Mouse (Mus musculus) bone marrow macrophage, adult 2 months (primary cell): Measurements from ENCODE around the gene Tcf20. TPM values are rescaled to one million over a fixed set of nuclear protein-coding genes. Genes with fewer than 3 reads are reported as not detected.

Source experiments
- H3K27ac ChIP-seq: 2 replicates; pipeline ENCODE4 v1.5.1; 2012; ENCODE audit warnings: low read depth, low read length; ENCODE audit not compliant: insufficient read depth
- H3K4me1 ChIP-seq: 2 replicates; pipeline ENCODE4 v1.6.1; 2012; ENCODE audit warnings: low read length; ENCODE audit not compliant: control insufficient read depth, insufficient read depth
- H3K4me3 ChIP-seq: 2 replicates; pipeline ENCODE4 v1.5.1; 2012; ENCODE audit warnings: mild to moderate bottlenecking, low read length, moderate library complexity; ENCODE audit not compliant: insufficient read depth
- CTCF ChIP-seq: IDR thresholded peaks from 2 replicates; pipeline ENCODE4 v1.5.1; 2012; ENCODE audit warnings: low read depth, mild to moderate bottlenecking, low read length, moderate library complexity
- POLR2A ChIP-seq: IDR thresholded peaks from 2 replicates; pipeline ENCODE4 v1.6.1; 2012; ENCODE audit warnings: mild to moderate bottlenecking, low read depth, low read length, borderline replicate concordance
- polyA plus RNA-seq: library from polyadenylated mRNA; stranded (reverse); fragments of >200 nt; gene quantifications from 2 replicates; pipeline ENCODE4 v1.2.4, GENCODE M21; 2012; ENCODE audit not compliant: missing spikeins, insufficient read depth, insufficient read length

Tcf20 gene
- polyA plus RNA-seq, 1 experiment, result 21.4 TPM

- no peak for TF ChIP-seq POLR2A
- no peak for TF ChIP-seq CTCF
- Histone ChIP-seq H3K4me3 (0 out of 2 replicates have a peak overlapping the region, but pooled peaks have one; percentile 5), H3K4me1 (no peaks in the 10 kb centered on the region), H3K27ac (no peak overlapping the region)
Measured at GRCm38 (mm10) chr15:82963090-82963489, 24.6 kb downstream of the Tcf20 start.

DNA sequence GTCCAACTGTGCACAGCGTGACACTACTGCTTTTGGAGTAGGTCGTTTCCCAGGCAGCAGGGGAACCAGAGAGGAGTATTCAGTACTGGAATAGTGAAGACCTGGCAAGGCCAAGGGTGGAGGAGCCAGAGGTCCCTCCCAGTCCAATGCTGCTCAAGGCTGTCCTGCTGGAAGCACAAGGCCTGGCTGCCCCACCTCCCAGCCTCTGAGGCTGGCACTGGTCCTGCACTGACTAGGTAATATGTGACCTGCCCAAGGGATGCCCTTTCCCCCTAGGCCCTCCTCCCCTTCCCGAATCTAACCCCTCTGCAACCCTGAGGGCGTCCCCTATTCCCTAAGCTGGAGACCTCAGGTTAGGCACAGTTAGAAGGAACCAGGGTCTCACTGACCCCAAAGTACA is 25.1 kb downstream of the Tcf20 start:
- Histone ChIP-seq H3K4me3 (no peak overlapping the region), H3K27ac (no peak overlapping the region), H3K4me1 (no peaks in the 10 kb centered on the region)
- no peak for TF ChIP-seq CTCF
- TF ChIP-seq POLR2A, result no peak

- Histone ChIP-seq H3K4me1 (no peaks in the 10 kb centered on the region), H3K4me3 (no peak overlapping the region), H3K27ac (no peak overlapping the region)
- TF ChIP-seq POLR2A (no peak), CTCF (no peak)
Measured at GRCm38 (mm10) chr15:82960786-82961561, 26.7 kb downstream of the Tcf20 start.

DNA sequence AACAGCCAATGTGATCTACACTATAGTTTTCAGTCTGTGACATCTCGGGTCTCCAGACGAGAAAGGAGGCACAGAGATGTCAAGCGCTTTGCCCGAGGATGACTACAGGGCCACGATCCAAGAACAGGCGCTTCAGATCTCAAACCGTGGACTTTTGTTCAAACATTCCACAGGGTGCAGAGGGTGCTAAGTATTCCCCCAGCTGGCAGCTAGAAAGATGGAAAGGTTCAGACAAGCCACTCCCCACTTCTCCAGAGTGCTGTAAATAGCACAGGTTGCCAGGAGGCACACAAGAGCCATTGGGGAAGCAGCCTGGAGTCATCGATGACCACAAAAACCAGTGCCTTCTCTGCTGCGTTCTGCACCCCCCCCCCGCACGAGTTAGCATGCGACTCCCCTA is 28.5 kb downstream of the Tcf20 start:
- TF ChIP-seq POLR2A (no peak), CTCF (no peak)
- no peaks in the 10 kb centered on the region for H3K4me1 ChIP-seq
- no peak overlapping the region for H3K27ac ChIP-seq
- no peak overlapping the region for H3K4me3 ChIP-seq

- Histone ChIP-seq H3K4me3 (0 out of 2 replicates have a peak overlapping the region, but pooled peaks have one; percentile 0), H3K4me1 (no peaks in the 10 kb centered on the region), H3K27ac (no peak overlapping the region)
- TF ChIP-seq POLR2A (no peak), CTCF (no peak)
Measured at GRCm38 (mm10) chr15:82958253-82958701, 29.4 kb downstream of the Tcf20 start.

DNA sequence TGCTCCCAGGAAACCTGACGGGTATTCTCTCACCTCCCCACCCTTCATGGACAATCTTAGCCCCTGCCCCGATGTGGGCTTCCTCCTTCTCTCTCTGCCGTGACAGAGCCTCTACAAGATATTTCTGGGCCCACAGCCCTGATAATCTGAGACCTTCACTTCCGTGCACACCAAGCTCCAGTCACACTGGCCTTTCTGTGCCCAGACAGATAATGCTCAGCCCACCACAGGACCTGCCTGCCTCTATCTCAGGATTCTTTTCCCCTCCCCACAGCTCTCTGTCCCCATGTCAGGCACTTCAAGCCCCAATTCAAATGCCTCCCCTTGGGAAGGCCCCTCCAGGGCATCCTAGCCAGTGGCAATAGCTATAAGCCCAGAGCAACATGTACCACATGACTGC is 31.0 kb downstream of the Tcf20 start:
- no peaks in the 10 kb centered on the region for H3K4me1 ChIP-seq
- H3K27ac ChIP-seq, result no peak overlapping the region
- H3K4me3 ChIP-seq, result no peak overlapping the region
- no peak for TF ChIP-seq CTCF
- TF ChIP-seq POLR2A, result no peak

DNA sequence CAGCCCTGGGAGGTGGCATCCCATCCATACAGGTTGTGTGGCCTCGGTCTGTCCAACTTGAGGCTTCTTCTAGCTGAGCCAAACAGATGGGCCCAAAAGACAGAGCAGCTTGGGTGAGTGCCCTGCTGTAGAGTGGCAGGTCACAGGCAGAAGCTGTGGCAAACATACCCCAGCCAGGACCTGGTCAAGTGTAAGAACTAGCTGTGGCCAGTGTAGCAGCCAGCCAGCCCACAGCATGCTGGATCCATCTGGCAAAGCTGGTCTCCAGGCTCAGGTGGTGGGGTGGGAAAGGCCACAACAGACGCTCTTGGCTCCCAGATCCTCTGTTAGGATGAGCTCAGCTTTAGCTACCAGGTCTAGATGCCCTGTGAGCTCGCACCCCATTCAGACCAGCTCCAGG is 31.4 kb downstream of the Tcf20 start:
- Histone ChIP-seq H3K4me3 (no peak overlapping the region), H3K27ac (no peak overlapping the region), H3K4me1 (no peaks in the 10 kb centered on the region)
- no peak for TF ChIP-seq POLR2A
- TF ChIP-seq CTCF, result no peak

DNA sequence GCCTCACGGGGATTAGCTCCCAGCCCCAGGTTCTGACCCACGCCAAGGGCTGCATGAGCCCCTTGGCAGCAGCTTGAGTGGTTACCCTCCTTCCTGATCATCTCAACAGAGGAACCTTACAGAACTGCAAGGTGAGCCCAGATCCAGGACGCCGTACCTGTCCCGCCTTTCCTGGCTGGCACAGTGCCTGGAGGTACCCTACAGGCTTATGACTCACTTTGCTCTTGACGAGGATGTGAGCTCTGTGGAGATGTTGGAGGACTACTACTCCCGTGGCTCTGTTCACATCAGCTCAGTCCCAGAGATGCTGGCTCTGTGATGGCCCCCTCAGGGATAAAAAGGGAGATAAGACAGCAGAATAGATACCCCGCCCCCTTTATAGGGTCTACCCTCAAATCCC is 32.4 kb downstream of the Tcf20 start:
- TF ChIP-seq POLR2A, result no peak
- TF ChIP-seq CTCF, result no peak
- no peak overlapping the region for H3K4me3 ChIP-seq
- H3K27ac ChIP-seq, result no peak overlapping the region
- H3K4me1 ChIP-seq, result no peaks in the 10 kb centered on the region

DNA sequence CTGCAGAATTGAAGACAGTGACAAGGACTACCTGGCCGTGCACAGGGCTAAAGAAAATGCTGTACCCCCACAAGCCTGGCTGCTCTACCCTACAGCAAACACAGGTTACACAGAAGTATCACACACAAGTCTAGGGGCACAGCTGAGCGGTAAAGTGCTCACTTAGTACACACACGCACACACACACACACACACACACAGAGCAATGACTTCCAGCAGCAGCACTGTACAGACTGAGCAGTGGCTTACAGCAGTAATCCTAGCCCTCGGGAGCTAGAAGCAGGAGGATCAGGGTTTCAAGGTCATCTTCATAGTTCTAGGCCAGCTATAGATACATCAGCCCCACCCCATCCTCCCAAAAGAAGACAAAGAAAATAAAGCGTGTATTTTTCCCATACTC is 33.6 kb downstream of the Tcf20 start:
- no peak for TF ChIP-seq POLR2A
- no peak for TF ChIP-seq CTCF
- Histone ChIP-seq H3K27ac (no peak overlapping the region), H3K4me1 (no peaks in the 10 kb centered on the region), H3K4me3 (no peak overlapping the region)

GRCm38 (mm10) chr15:82953096-82953495 is 34.6 kb downstream of the Tcf20 start:
- TF ChIP-seq CTCF (no peak), POLR2A (no peak)
- Histone ChIP-seq H3K4me1 (no peaks in the 10 kb centered on the region), H3K4me3 (no peak overlapping the region), H3K27ac (no peak overlapping the region)

DNA sequence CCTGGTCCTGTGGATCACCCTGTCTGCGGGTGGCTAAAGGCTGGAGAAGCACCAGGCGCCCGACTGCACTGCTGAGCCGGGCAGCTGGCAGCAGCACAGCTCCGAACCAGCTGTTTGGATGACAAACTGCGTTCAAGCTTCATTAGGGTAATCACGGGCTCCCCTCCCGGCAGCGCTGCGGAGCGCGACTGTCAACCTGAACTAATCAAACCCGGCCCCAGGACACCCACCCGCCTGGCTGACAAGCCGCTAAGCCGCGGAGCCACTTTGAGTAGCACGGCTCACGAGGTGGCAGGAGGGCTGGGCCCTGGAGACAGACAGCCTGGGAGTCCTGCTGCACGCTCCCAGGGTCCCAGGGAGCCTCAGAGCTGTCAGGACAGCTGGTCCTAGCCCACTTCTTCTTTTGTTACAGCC is 35.4 kb downstream of the Tcf20 start:
- no peak overlapping the region for H3K27ac ChIP-seq
- H3K4me1 ChIP-seq, result no peaks in the 10 kb centered on the region
- no peak for TF ChIP-seq CTCF
- no peak for TF ChIP-seq POLR2A
- H3K4me3 ChIP-seq, result no peak overlapping the region
